Mouse (Mus musculus) heart, postnatal 0 days (tissue): Measurements from ENCODE around the gene Atp2b4. TPM values are rescaled to one million over a fixed set of nuclear protein-coding genes. Genes with fewer than 3 reads are reported as not detected.

Experiments used
- ATAC-seq: fragments of 200-750 bp; cut with Nextera tagmentation; 2 replicates; pipeline ENCODE4 v1.8.0; 2017; ENCODE audit warnings: low read depth, moderate number of reproducible peaks, moderate library complexity; ENCODE audit not compliant: insufficient read depth
- DNase-seq: peaks from one replicate; pipeline ENCODE4 v3.0.0-alpha.2; 2016; ENCODE audit warnings: low spot score
- H3K27ac ChIP-seq: fragments of 300-500 bp; sonication (generic); 2 replicates; pipeline ENCODE4 v1.5.1; 2014; ENCODE audit warnings: low read depth, mild to moderate bottlenecking
- H3K27me3 ChIP-seq: fragments of 300-500 bp; sonication (generic); 2 replicates; pipeline ENCODE4 v1.6.1; 2014; ENCODE audit warnings: low read length, mixed read lengths; ENCODE audit not compliant: control insufficient read depth, insufficient read depth
- H3K36me3 ChIP-seq: fragments of 300-500 bp; sonication (generic); replicated peaks from 2 replicates; pipeline ENCODE4 v1.6.1; 2014; ENCODE audit warnings: low read length, mixed read lengths; ENCODE audit not compliant: control insufficient read depth, insufficient read depth
- H3K4me1 ChIP-seq: fragments of 300-500 bp; sonication (generic); 2 replicates; pipeline ENCODE4 v1.6.1; 2014; ENCODE audit warnings: antibody characterized with exemption; ENCODE audit not compliant: control insufficient read depth, insufficient read depth
- H3K4me2 ChIP-seq: fragments of 300-500 bp; sonication (generic); 2 replicates; pipeline ENCODE4 v1.6.1; 2014; ENCODE audit warnings: low read depth, mild to moderate bottlenecking, low read length, moderate library complexity
- H3K4me3 ChIP-seq: fragments of 300-500 bp; sonication (generic); 2 replicates; pipeline ENCODE4 v1.5.1; 2014; ENCODE audit warnings: low read depth, low read length
- H3K9ac ChIP-seq: fragments of 300-500 bp; sonication (generic); replicated peaks from 2 replicates; pipeline ENCODE4 v1.6.1; 2014; ENCODE audit warnings: low read depth, low read length, mixed read lengths
- H3K9me3 ChIP-seq: fragments of 300-500 bp; sonication (generic); replicated peaks from 2 replicates; pipeline ENCODE4 v1.6.1; 2016; ENCODE audit warnings: low read length; ENCODE audit not compliant: control insufficient read depth
- CTCF ChIP-seq: IDR thresholded peaks from 2 replicates; pipeline ENCODE4 v1.5.1; 2016; ENCODE audit warnings: antibody characterized with exemption, control low read depth, low read depth
- EP300 ChIP-seq: IDR thresholded peaks from 2 replicates; pipeline ENCODE4 v1.6.1; 2016; ENCODE audit warnings: antibody characterized with exemption, low read depth
- WGBS: fragments of 180-500 bp; shearing (Covaris S2); extraction: QIAGEN DNeasy Blood & Tissue Kit; methylation state at CpG from one replicate; pipeline ENCODE4 v1.1.7; 2014; 5-methylcytosine and 5-hydroxymethylcytosine counted together
- polyA plus RNA-seq: library from polyadenylated mRNA; unstranded; fragments of >200 nt; fragmentation: Nextera tagmentation; extraction: Ambion mirVana; gene quantifications from 2 replicates; pipeline ENCODE4 v1.2.1, GENCODE M21; 2015
- total RNA-seq: library from RNA; depleted of rRNA; stranded (reverse); fragments of >200 nt; gene quantifications from 2 replicates; pipeline ENCODE4 v1.2.3, GENCODE M21; 2014; ENCODE audit warnings: low replicate concordance

The Atp2b4 gene
- total and polyA plus RNA-seq, 2 experiments from 2014 or later: 5.0 to 34.5 TPM

DNA sequence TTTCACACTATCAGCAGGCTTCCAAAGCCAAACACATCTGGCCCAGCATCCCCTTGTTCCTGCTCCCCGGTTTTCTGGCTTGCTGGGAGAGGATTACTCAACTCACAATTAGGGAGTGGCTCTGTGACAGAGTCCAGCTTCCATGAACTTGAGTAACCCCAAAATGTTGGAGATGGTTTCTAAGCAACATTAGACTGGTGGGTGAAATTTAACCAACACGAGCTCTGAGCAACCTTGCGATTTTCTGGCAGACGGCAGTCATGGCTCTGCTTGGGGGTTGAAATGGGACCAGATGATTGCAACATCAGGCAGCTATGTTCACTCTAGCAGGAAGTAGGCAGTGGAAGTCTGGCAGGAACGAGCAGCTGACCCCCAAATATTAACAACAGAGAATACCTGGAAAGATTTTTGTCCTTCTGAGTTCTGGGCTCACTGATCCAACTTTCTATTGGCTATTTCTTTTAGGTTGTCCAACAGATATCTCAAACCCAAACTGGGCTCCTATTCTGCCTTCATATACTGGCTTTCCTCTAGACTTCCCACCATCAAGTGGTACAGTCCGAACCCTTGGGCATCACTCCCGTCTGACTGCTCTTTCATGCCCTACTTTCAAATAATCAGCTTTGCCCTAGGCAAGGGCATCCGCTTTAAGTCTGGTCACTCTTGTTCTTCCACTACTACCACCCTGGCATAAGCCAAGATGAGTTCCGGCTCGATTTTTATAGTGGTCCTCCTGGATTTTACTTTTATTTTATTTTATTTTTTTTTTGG, 114.9 kb downstream of the Atp2b4 start:
- Histone ChIP-seq H3K4me2 (no peak overlapping the region), H3K9me3 (no peaks in the 10 kb centered on the region), H3K27ac (no peak overlapping the region; the same call in 1 of the 2 replicates), H3K36me3 (no peaks in the 10 kb centered on the region), H3K4me1 (no peaks in the 10 kb centered on the region), H3K9ac (no peak overlapping the region), H3K27me3 (no peaks in the 10 kb centered on the region), H3K4me3 (no peak overlapping the region)
- DNase-seq: peak; percentile 52
- ATAC-seq: peak; percentile 64
- no peak for TF ChIP-seq CTCF
- TF ChIP-seq EP300: no peak
- 71% methylated on average over 10 of the region's 10 CpGs for WGBS

DNA sequence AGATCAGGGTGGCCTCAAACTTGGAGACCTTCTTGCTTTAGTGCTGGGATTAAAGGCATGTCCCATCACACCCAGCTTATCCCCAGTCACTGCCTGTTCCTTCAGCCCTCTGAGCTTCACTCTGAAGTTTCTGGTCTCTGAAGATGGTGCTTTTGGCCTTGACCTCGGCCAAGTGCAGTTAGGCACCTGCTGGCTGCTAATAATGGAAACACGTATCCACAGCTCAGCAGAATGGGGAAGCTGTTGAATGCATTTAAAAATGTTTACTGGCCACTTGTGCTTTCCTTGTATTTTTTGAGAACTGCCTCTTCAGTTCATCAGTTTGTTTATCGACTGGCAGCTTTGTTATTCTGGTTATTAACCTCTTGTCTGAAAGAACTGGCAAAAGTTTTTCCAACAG, 129.0 kb downstream of the Atp2b4 start:
- no peaks in the 10 kb centered on the region for H3K4me1 ChIP-seq
- DNase-seq (no peak), ATAC-seq (no peak)
- WGBS: 63% methylated on average over 3 of the region's 3 CpGs
- no peak overlapping the region for H3K4me3 ChIP-seq
- no peak overlapping the region for H3K9ac ChIP-seq
- no peak overlapping the region for H3K27ac ChIP-seq
- H3K36me3 ChIP-seq: no peaks in the 10 kb centered on the region
- H3K27me3 ChIP-seq: no peaks in the 10 kb centered on the region
- H3K4me2 ChIP-seq: no peak overlapping the region
- TF ChIP-seq EP300: no peak
- TF ChIP-seq CTCF: no peak
- no peaks in the 10 kb centered on the region for H3K9me3 ChIP-seq

DNA sequence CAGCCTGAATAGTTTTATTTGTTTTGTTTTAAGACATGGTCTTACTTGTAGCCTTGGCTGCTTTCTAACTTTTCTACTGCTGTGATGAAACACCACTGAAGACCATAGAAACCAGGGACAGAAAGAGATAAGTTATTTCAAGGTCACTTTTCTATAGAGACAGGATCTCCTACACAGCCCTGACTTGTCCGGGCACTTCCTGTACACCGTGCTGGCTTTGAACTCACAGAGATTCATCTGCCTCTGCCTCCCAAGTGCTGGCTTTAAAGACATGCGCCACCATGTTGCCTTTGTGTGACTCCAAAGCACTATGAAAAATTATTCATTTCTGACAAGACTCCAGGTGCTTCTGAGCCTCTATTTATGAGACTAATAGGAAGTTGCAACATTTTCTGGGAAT, 129.6 kb downstream of the Atp2b4 start:
- Histone ChIP-seq H3K4me2 (no peak overlapping the region), H3K27me3 (no peaks in the 10 kb centered on the region), H3K9ac (no peak overlapping the region), H3K9me3 (no peaks in the 10 kb centered on the region), H3K4me3 (no peak overlapping the region), H3K36me3 (no peaks in the 10 kb centered on the region), H3K4me1 (no peaks in the 10 kb centered on the region), H3K27ac (no peak overlapping the region)
- no peak for TF ChIP-seq EP300
- no peak for TF ChIP-seq CTCF
- no peak for DNase-seq
- WGBS: 76% methylated on average over 3 of the region's 3 CpGs
- no peak for ATAC-seq

DNA sequence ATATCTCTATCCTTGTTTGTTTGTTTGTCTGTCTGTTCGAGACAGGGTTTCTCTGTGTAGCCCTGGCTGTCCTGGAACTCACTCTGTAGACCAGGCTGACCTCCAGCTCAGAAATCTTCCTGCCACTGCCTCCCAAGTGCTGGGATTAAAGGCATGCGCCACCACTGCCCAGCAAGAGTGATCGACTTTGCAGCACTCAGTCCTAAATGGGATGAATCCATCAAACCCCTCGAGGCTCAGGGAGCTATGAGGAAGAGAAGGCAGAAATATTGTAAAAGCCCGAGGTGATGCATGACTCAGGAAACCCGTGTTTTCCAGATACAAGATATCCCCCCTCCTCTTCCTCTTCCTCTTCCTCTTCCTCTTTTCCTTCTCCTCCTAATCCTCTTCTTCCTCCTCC, 130.1 kb downstream of the Atp2b4 start:
- Histone ChIP-seq H3K27ac (no peak overlapping the region), H3K4me3 (no peak overlapping the region), H3K4me2 (no peak overlapping the region), H3K9me3 (no peaks in the 10 kb centered on the region), H3K4me1 (no peaks in the 10 kb centered on the region), H3K36me3 (no peaks in the 10 kb centered on the region), H3K9ac (no peak overlapping the region), H3K27me3 (no peaks in the 10 kb centered on the region)
- DNase-seq (no peak), ATAC-seq (no peak)
- TF ChIP-seq CTCF (no peak), EP300 (no peak)
- 73% methylated on average over 6 of the region's 6 CpGs for WGBS

DNA sequence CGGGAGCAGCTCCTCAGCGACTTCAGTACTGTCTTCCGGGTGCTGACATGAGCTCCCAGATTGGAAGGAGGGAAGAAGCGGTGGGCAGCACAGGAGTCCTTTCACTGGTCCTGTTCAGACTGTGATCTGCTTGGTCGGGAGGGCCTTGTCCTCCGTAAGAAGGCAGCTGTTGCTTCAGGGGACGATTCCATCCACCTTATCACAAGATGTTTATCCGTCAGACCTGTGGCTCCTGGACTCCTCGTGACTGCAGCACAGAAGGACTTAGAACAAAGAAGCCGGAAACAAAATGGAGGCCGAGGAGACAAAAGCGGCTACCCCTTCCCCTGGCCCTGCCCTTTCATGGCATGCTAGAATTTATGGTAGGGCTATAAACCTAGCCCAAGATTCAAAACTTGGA, 130.7 kb downstream of the Atp2b4 start:
- no peak for ATAC-seq
- DNase-seq: no peak
- H3K27ac ChIP-seq: no peak overlapping the region

DNA sequence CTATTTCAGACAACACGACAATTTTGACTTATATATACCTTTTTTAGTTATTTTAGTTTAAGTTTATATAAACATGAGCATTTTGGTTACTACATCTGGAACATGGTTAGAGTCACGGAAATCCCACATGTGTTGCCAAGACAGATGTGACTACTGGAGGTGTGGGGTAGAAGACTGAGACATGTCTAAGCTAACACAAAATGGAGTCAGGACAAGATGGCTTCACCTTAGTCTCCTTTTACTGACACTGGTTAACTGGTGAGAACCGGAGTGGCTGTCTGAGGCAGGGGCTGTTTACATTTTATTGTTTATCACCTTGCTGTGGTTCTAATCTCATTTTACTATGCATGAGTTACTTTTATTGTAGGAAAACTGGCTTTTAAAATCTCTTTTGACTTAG, 132.2 kb downstream of the Atp2b4 start:
- Histone ChIP-seq H3K36me3 (no peaks in the 10 kb centered on the region), H3K9me3 (no peaks in the 10 kb centered on the region), H3K9ac (no peak overlapping the region), H3K27me3 (no peaks in the 10 kb centered on the region), H3K27ac (no peak overlapping the region), H3K4me2 (no peak overlapping the region), H3K4me1 (no peaks in the 10 kb centered on the region), H3K4me3 (no peak overlapping the region)
- TF ChIP-seq CTCF (no peak), EP300 (no peak)
- WGBS: 88% methylated on average over 3 of the region's 3 CpGs
- ATAC-seq (no peak), DNase-seq (no peak)

More for the DNA sequence above, 130.7 kb downstream of the Atp2b4 start:
- Histone ChIP-seq H3K36me3 (no peaks in the 10 kb centered on the region), H3K4me1 (no peaks in the 10 kb centered on the region), H3K9me3 (no peaks in the 10 kb centered on the region), H3K4me3 (no peak overlapping the region), H3K27me3 (no peaks in the 10 kb centered on the region), H3K9ac (no peak overlapping the region), H3K4me2 (no peak overlapping the region)
- no peak for TF ChIP-seq EP300
- TF ChIP-seq CTCF: no peak
- 73% methylated on average over 12 of the region's 12 CpGs for WGBS
